Mouse (Mus musculus) hindbrain, embryonic 14.5 days (tissue): Measurements from ENCODE around the gene Ccdc43. TPM values are rescaled to one million over a fixed set of nuclear protein-coding genes. Genes with fewer than 3 reads are reported as not detected.

ENCODE experiments used
- ATAC-seq: fragments of 200-750 bp; cut with Nextera tagmentation; 2 replicates; pipeline ENCODE4 v1.8.0; 2017; ENCODE audit warnings: moderate number of reproducible peaks, mild to moderate bottlenecking, moderate TSS enrichment, moderate library complexity; ENCODE audit not compliant: low FRiP score
- DNase-seq: peaks from one replicate; pipeline ENCODE4 v3.0.0-alpha.2; 2015; ENCODE audit warnings: low spot score
- H3K27ac ChIP-seq: fragments of 300-500 bp; sonication (generic); 2 replicates; pipeline ENCODE4 v1.5.1; 2014; ENCODE audit warnings: mild to moderate bottlenecking, moderate library complexity
- H3K27me3 ChIP-seq: fragments of 300-500 bp; sonication (generic); 2 replicates; pipeline ENCODE4 v1.6.1; 2014; ENCODE audit warnings: mild to moderate bottlenecking, low read length, mixed read lengths; ENCODE audit not compliant: control insufficient read depth, insufficient read depth
- H3K36me3 ChIP-seq: fragments of 300-500 bp; sonication (generic); replicated peaks from 2 replicates; pipeline ENCODE4 v1.6.1; 2014; ENCODE audit not compliant: control insufficient read depth, insufficient read depth
- H3K4me1 ChIP-seq: fragments of 300-500 bp; sonication (generic); replicated peaks from 2 replicates; pipeline ENCODE4 v1.6.1; 2014; ENCODE audit warnings: antibody characterized with exemption, low read length, mixed read lengths; ENCODE audit not compliant: control insufficient read depth, insufficient read depth
- H3K4me2 ChIP-seq: fragments of 300-500 bp; sonication (generic); replicated peaks from 2 replicates; pipeline ENCODE4 v1.6.1; 2014; ENCODE audit warnings: mild to moderate bottlenecking, moderate library complexity
- H3K4me3 ChIP-seq: fragments of 300-500 bp; sonication (generic); replicated peaks from 2 replicates; pipeline ENCODE4 v1.5.1; 2014; ENCODE audit warnings: mild to moderate bottlenecking, low read length
- H3K9ac ChIP-seq: fragments of 300-500 bp; sonication (generic); 2 replicates; pipeline ENCODE4 v1.6.1; 2014
- H3K9me3 ChIP-seq: fragments of 300-500 bp; sonication (generic); 2 replicates; pipeline ENCODE4 v1.6.1; 2016; ENCODE audit warnings: low read length; ENCODE audit not compliant: control insufficient read depth
- WGBS: fragments of 180-500 bp; shearing (Covaris S2); extraction: QIAGEN DNeasy Blood & Tissue Kit; methylation state at CpG from one replicate; pipeline ENCODE4 v1.1.7; 2014; 5-methylcytosine and 5-hydroxymethylcytosine counted together
- microRNA-seq: library from miRNA; unstranded; fragments of <30 nt; microRNA quantifications from one replicate; pipeline ENCODE4, GENCODE M21; 2016
- polyA plus RNA-seq: library from polyadenylated mRNA; unstranded; fragments of >200 nt; fragmentation: Nextera tagmentation; extraction: Ambion mirVana; gene quantifications from 2 replicates; pipeline ENCODE4 v1.2.1, GENCODE M21; 2014

Ccdc43 gene
- polyA plus RNA-seq, 1 experiment from 2014 or later, result 31.3 TPM

- no peaks in the 10 kb centered on the region for H3K27me3 ChIP-seq
- no peak overlapping the region for H3K9ac ChIP-seq
- H3K27ac ChIP-seq, result no peak overlapping the region
- H3K4me2 ChIP-seq, result no peak overlapping the region
- no peaks in the 10 kb centered on the region for H3K9me3 ChIP-seq
- no peak for ATAC-seq
- H3K4me3 ChIP-seq, result no peak overlapping the region
- no peaks in the 10 kb centered on the region for H3K36me3 ChIP-seq
- no peaks in the 10 kb centered on the region for H3K4me1 ChIP-seq
- DNase-seq, result peak; percentile 85
- 3% methylated on average over 9 of the region's 9 CpGs for WGBS
These were observed 46.2 kb downstream of the Ccdc43 start for GRCm38 (mm10) chr11:102651381-102651780.

DNA sequence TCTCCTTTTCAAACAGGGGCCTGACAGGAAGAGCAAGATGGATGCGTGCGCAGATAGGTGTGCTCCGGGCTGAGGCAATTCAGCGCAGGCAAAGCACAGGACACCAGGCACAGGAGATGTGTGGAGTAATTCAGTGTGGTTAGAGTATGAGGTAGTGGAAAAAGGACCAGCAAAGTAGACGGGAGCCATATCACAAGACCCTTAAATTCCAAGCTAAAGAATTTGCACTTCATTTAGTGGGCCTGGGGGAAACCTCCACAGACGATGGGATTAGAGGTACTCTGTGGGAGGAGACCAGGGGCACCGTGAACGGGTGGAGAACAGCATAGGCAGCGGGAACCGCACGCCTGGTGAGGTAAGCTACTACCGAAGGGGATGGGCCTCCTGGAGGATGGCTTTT is 49.7 kb downstream of the Ccdc43 start:
- ATAC-seq, result no peak

DNA sequence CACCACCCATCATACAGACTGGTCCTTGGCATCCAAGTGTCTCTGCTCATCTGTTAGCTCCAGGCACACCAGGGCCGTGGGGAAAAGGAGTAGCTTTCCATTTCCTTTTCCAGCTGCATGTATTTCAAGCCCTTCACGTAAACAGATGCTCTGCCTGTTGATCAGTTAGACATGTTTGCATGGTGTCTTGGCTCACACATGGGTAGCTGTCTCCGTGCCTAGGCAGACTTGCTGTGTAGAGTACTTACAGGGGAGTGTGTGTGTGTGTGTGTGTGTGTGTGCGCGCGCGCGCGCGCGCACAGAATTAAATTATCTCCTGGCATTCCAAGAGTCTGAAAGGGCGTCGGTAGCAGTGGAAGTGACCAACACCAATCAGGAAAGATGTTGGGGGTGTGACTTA is 51.4 kb downstream of the Ccdc43 start:
- H3K4me3 ChIP-seq, result no peak overlapping the region
- no peaks in the 10 kb centered on the region for H3K36me3 ChIP-seq
- H3K4me1 ChIP-seq, result no peaks in the 10 kb centered on the region
- no peak overlapping the region for H3K9ac ChIP-seq
- no peak overlapping the region for H3K4me2 ChIP-seq
- H3K9me3 ChIP-seq, result no peaks in the 10 kb centered on the region
- no peak overlapping the region for H3K27ac ChIP-seq
- no peak for ATAC-seq
- no peaks in the 10 kb centered on the region for H3K27me3 ChIP-seq
- DNase-seq, result no peak
- 86% methylated on average over 13 of the region's 13 CpGs for WGBS

More for the DNA sequence above, 49.7 kb downstream of the Ccdc43 start:
- Histone ChIP-seq H3K27me3 (no peaks in the 10 kb centered on the region), H3K9me3 (no peaks in the 10 kb centered on the region), H3K9ac (no peak overlapping the region), H3K4me3 (no peak overlapping the region), H3K36me3 (no peaks in the 10 kb centered on the region), H3K4me2 (no peak overlapping the region), H3K4me1 (no peaks in the 10 kb centered on the region), H3K27ac (no peak overlapping the region)
- DNase-seq, result no peak
- WGBS, result 70% methylated on average over 12 of the region's 12 CpGs

DNA sequence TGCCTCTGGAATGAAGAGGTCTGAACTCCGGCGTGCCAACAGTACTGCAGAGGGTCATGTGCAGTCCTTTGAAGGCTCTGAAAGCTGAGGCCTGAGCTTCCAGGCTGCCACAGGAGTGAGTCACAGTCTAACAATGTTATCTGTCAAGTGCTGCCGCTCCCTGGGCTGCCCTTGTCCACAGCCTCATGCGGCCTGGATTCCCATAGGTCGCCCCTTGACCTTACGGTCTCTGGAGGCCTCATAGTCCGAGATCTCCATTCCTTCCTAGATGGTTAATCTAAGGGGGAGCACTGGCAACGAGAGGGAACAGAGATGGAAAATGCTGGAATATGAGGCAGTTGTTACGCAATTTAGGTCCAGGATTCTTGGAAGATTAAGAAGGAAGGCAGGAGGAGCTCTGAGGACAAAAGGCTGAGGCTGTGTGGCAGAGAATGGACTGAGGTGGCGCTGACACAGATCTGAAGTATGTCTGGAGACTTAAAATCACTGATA is 53.6 kb downstream of the Ccdc43 start:
- Histone ChIP-seq H3K4me1 (no peaks in the 10 kb centered on the region), H3K36me3 (no peaks in the 10 kb centered on the region), H3K27me3 (no peaks in the 10 kb centered on the region), H3K9ac (no peak overlapping the region), H3K27ac (no peak overlapping the region), H3K4me2 (no peak overlapping the region), H3K9me3 (no peaks in the 10 kb centered on the region), H3K4me3 (no peak overlapping the region)
- ATAC-seq (no peak), DNase-seq (no peak)
- 56% methylated on average over 10 of the region's 10 CpGs for WGBS

- WGBS, result 31% methylated on average over 12 of the region's 12 CpGs
- H3K4me2 ChIP-seq, result no peak overlapping the region
- H3K9me3 ChIP-seq, result no peaks in the 10 kb centered on the region
- no peak overlapping the region for H3K4me3 ChIP-seq
- no peak overlapping the region for H3K9ac ChIP-seq
- H3K27ac ChIP-seq, result no peak overlapping the region
- H3K4me1 ChIP-seq, result 0 out of 2 replicates have a peak, but pooled peaks cover 5% of the 10 kb centered on the region
- no peaks in the 10 kb centered on the region for H3K36me3 ChIP-seq
- ATAC-seq (no peak), DNase-seq (no peak)
- H3K27me3 ChIP-seq, result 0 out of 2 replicates have a peak, but pooled peaks cover 8% of the 10 kb centered on the region
These were observed 60.7 kb downstream of the Ccdc43 start for GRCm38 (mm10) chr11:102636887-102637286.

Small RNA genes lying within 50 kb of the gene (microRNA-seq; reads per million reads assigned to microRNA genes)
- gene Gm22920, result not detected

Other genes with a start within 250 kb of the Ccdc43 start
- 5.0 and 8.4 TPM in 2 replicates for gene Itga2b, start 227.7 kb downstream of the Ccdc43 start, polyA plus RNA-seq
- 48.2 and 55.3 TPM in 2 replicates for gene Gpatch8, start 141.4 kb downstream of the Ccdc43 start, polyA plus RNA-seq
- 3.7 and 4.3 TPM in 2 replicates for gene Gm11627, start 118.3 kb downstream of the Ccdc43 start, polyA plus RNA-seq
- gene Fzd2, start 93.4 kb downstream of the Ccdc43 start, polyA plus RNA-seq, result 8.2 and 9.2 TPM in 2 replicates
- gene Meioc, start 34.1 kb downstream of the Ccdc43 start, polyA plus RNA-seq, result 0.16 TPM in 1 of 2 replicates, not detected in the other
- 19.2 and 24.1 TPM in 2 replicates for gene Adam11, start 63.7 kb upstream of the Ccdc43 start, polyA plus RNA-seq
- 31.2 and 34.3 TPM in 2 replicates for gene Gjc1, start 121.9 kb upstream of the Ccdc43 start, polyA plus RNA-seq
- 9.4 and 9.8 TPM in 2 replicates for gene Higd1b, start 138.1 kb upstream of the Ccdc43 start, polyA plus RNA-seq
- 110 and 123 TPM in 2 replicates for gene Eftud2, start 183.2 kb upstream of the Ccdc43 start, polyA plus RNA-seq
- 2.2 and 2.8 TPM in 2 replicates for gene Ccdc103, start 183.4 kb upstream of the Ccdc43 start, polyA plus RNA-seq
- 0.12 TPM in 1 of 2 replicates, not detected in the other for gene Fam187a, start 187.4 kb upstream of the Ccdc43 start, polyA plus RNA-seq
- 0.66 and 1.9 TPM in 2 replicates for gene Gfap, start 203.1 kb upstream of the Ccdc43 start, polyA plus RNA-seq
- 0.79 and 1.5 TPM in 2 replicates for gene Kif18b, start 227.3 kb upstream of the Ccdc43 start, polyA plus RNA-seq
- 12.0 and 14.6 TPM in 2 replicates for gene C1ql1, start 248.9 kb upstream of the Ccdc43 start, polyA plus RNA-seq